Mouse (Mus musculus) thymus, adult 18-20 months (tissue): ENCODE measurements around the gene Rfng.
"Not testable (repeated sequence)": the region's sequence is repeated elsewhere in the genome, so short reads cannot be mapped to it uniquely, and the experiment has no call there.

Source experiments
- DNase-seq, 2 experiments: peaks; one replicate each; pipeline ENCODE4 v3.0.0; 2022; ENCODE audit warnings: mixed read lengths in 2 of 2

Rfng gene

GRCm38 (mm10) chr11:120768206-120768605 lies 15.8 kb downstream of the Rfng start:
- no peak for DNase-seq

GRCm38 (mm10) chr11:120767023-120767422 lies 17.0 kb downstream of the Rfng start:
- DNase-seq: not testable (repeated sequence)

- not testable (repeated sequence) for DNase-seq
Observed at GRCm38 (mm10) chr11:120763121-120763999, 20.6 kb downstream of the Rfng start.

- not testable (repeated sequence) for DNase-seq
Observed at GRCm38 (mm10) chr11:120762672-120763041, 21.4 kb downstream of the Rfng start, which contains the start of gene Hmga1b. TSS of gene Hmga1b (plus strand) at chr11:120762794.

- DNase-seq: no peak
Observed at GRCm38 (mm10) chr11:120761811-120762671, 22.0 kb downstream of the Rfng start.

GRCm38 (mm10) chr11:120760236-120760635 lies 23.8 kb downstream of the Rfng start:
- DNase-seq: no peak

- DNase-seq: no peak
Observed at GRCm38 (mm10) chr11:120751606-120752005, 32.4 kb downstream of the Rfng start.

- no peak for DNase-seq
Observed at GRCm38 (mm10) chr11:120749430-120749829, 34.6 kb downstream of the Rfng start.

GRCm38 (mm10) chr11:120747974-120748373 lies 36.0 kb downstream of the Rfng start:
- no peak for DNase-seq

- DNase-seq: no peak
Observed at GRCm38 (mm10) chr11:120744121-120744701, 39.8 kb downstream of the Rfng start.

- no peak for DNase-seq
Observed at GRCm38 (mm10) chr11:120740981-120741380, 43.0 kb downstream of the Rfng start.

- DNase-seq: no peak
Observed at GRCm38 (mm10) chr11:120736424-120736823, 47.6 kb downstream of the Rfng start.

- no peak for DNase-seq
Observed at GRCm38 (mm10) chr11:120733521-120733920, 50.5 kb downstream of the Rfng start.

- DNase-seq: no peak
Observed at GRCm38 (mm10) chr11:120731858-120732680, 51.9 kb downstream of the Rfng start, which contains the start of gene Cbr2. TSS of gene Cbr2 (minus strand) at chr11:120732114.

- DNase-seq: no peak
Observed at GRCm38 (mm10) chr11:120731395-120731794, 52.6 kb downstream of the Rfng start.
